Mouse (Mus musculus): ENCODE measurements around the gene Myl7. TPM values are rescaled to one million over a fixed set of nuclear protein-coding genes. Genes with fewer than 3 reads are reported as not detected.

The Myl7 gene
- total RNA-seq, 2 experiments from 2014 or later, result not detected

Other genes with a start within 250 kb of the Myl7 start
- 10 to 100 TPM; 73.1 to 76.8 TPM for gene Mrps24, start 183.1 kb downstream of the Myl7 start, total RNA-seq (2021)
- 10 to 100 TPM; 54.2 to 67.8 TPM for gene Urgcp, start 136.4 kb downstream of the Myl7 start, total RNA-seq (2021)
- gene Dbnl, start 110.3 kb downstream of the Myl7 start, total RNA-seq (2021), result 10 to 100 TPM; 83.4 to 86.0 TPM
- 10 to 100 TPM; 12.8 to 14.0 TPM for gene Pgam2, start 95.0 kb downstream of the Myl7 start, total RNA-seq (2021)
- 10 to 100 TPM; 12.0 to 13.7 TPM for gene Polm, start 60.8 kb downstream of the Myl7 start, total RNA-seq (2021)
- gene Aebp1, start 36.8 kb downstream of the Myl7 start, total RNA-seq (2021), result 10 to 100 TPM in 1 of 2 experiments, 1 to 10 TPM in 1; 5.1 to 14.0 TPM
- 10 to 100 TPM; 24.8 to 26.7 TPM for gene Pold2, start 20.5 kb downstream of the Myl7 start, total RNA-seq (2021)
- 1 to 10 TPM; 1.3 to 1.9 TPM for gene Gck, start 51.3 kb upstream of the Myl7 start, total RNA-seq (2021)
- 10 to 100 TPM; 84.7 to 85.3 TPM for gene Ykt6, start 56.9 kb upstream of the Myl7 start, total RNA-seq (2021)
- 1,000 to 10,000 TPM in 1 of 2 experiments, 100 to 1,000 TPM in 1; 997 to 1,016 TPM for gene Camk2b, start 167.6 kb upstream of the Myl7 start, total RNA-seq (2021)